Mouse (Mus musculus) embryo, embryonic 10.5 days (tissue): ENCODE data around the gene Synpo2.

ENCODE experiments used
- DNase-seq: peaks from one replicate; pipeline ENCODE4 v3.0.0-alpha.2; 2015; ENCODE audit warnings: low spot score

Gene Synpo2

DNA sequence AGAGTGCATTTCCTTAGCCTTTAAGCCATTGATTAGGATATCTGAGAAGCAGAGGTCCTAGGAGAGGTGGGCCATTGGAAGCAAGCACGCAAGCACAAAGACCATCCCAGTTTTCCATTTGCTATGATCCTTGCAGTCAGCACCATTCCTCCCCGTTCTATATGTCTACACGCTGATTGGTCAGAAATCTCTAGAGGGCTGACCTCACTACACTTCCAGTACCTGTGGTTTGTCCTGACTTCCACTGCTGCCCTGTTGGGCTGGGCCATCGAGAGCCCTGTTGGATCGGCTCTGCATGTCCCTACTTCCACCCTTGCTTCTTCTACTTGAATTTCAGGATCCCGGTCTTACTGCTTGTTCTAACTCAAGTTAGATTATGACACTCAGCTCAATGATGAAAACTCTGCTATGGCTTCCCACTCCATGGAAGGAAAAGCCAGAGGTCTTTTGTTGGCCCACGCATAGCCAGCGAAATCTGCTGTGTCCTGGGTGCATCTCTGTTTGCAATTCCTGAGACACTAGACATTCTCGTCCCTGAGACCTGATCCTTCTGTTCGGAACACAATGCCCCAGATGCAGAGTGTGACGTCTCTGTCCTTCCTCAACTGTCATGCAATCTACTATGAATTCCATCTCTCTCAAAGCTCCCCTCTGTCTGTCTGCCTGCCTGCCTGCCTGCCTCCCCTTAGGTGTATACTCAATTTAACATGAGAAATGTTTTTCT, 146.5 kb downstream of the Synpo2 start:
- DNase-seq, result no peak

DNA sequence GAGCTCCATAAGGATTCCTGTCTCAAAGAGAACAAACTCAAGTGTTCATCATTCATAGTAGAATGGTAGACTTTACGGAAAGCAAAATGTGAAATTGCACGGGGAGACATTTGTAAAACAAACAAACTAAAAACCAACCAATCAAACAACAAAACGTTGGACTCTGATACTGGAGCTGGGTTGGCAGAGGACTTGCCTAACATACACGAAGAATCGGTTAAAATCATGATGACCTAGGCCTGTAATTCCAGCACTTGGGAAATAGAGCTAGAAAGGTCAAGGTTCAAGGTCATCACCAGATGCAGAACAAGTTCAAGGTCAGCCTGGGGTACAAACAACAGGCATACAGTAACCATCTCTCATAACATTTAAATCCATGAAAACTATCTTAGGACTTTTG, 147.7 kb downstream of the Synpo2 start:
- no peak for DNase-seq

DNA sequence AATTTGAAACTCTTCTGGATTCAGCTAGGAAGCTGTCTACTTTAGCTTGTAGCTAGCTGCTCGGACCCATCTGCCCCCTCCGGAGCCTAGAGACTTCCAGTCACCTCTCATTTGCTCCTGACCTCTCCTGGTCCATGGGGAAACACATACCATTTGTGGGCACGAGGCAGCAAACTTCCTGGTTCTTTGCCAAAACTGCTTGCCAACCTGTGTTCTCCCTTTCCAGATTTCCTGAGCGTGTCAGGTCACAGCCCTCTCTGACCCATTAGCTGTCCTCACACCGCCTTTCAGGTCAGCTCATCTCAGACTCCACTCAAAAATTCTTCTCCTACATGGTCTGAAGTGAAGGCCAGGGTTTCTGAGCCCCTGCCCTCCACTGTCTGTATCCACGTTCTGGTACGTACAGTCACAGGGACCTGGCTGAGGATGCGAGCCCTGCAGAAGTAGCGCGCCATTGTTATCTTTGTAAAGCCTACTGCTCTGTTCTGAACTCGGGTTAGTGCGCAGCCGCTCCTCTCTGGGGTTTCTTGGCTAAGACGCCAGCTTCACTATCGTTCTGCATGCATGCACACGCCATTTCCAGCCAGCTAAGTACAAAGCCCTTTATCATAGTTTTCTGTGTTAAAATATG, 150.0 kb downstream of the Synpo2 start:
- no peak for DNase-seq

DNA sequence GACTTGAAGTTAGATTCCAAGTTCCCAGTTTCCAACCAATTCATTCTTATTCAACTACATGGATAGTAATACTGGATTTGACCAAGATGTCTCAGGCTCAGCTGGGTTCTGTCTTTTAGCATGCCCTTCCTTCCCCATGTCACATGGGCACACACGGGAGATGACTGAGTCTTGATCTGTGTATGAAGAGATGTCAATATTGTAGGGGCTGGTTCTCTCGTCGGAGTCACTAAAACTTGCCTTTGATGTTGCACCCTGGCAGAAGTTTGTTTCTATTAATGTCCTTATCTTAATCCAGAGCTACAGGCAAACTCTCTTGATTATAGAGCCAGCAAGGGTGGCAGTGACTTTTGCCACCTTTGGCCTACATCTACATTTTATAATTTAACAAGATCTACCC, 154.3 kb downstream of the Synpo2 start:
- DNase-seq, result no peak

DNA sequence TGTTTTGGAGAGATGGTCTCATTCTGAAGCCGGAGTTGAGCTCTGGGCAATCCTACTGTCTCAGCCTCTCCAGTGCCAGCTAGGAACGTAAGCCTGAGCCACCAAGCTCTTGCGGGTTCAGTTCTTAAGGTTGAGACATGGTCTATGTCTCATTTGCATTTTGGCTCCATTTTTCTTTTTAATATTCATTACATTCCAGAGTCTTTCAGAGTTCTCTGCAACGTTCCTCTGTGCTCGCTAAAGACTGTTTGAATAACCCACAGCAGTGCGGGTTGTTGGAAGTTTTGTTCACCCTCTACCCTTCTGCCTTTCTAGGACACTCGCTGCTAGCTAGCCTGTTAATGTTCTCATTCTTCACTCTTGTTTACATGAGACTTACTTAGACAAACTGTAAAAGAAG, 155.0 kb downstream of the Synpo2 start:
- no peak for DNase-seq

DNA sequence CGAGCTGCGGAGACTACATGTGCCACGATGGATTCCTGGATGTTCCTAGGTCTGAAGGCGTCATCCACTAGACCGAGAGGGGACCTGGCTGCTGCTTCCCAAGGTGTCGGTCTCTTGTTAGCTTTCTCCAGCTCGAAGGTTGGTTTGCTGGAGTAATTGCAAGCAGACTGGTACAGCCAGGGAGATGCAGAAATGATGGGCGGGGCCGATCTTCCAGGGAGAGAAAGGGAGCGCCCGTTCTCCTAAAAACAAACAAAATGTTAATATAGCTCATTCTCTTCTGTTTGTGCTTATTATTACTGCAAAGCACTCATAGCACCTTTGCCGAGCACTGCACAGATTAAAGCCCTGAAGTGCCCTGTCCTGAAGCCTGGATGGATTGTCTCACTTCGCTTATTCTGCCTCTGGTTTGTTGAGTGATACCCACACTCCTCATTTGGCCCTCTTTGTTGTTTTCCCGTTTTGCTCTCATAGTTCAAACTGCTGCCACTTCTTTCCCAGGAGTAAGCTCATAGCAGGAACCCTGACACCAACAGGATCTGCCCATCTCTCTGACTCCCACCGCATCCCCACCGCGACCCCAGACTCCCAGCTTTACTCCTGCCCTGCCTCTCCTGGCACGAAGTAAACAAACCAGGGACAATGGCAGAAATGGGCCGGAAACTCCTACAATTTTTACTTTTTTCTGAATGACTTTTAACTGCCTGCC, 155.8 kb downstream of the Synpo2 start:
- DNase-seq, result no peak

DNA sequence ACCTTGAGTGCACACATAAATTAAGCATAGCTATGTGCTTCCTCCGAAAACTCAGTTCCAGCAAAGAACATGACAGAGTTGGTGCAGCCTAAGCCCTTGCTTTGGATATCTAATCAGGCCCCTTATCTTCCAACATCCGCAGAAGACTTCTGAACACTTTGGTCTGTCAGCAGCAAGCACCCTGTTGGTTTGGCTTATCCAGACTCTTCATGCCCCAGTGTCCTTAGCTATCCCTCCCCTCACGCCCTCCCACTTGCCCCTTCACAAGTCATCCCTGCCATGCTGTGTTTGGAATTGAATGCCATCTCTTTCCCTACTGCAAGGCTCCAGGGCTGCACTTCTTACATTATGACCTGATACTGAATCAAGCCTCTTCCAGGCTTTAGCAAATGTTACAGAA, 160.2 kb downstream of the Synpo2 start:
- DNase-seq, result no peak

DNA sequence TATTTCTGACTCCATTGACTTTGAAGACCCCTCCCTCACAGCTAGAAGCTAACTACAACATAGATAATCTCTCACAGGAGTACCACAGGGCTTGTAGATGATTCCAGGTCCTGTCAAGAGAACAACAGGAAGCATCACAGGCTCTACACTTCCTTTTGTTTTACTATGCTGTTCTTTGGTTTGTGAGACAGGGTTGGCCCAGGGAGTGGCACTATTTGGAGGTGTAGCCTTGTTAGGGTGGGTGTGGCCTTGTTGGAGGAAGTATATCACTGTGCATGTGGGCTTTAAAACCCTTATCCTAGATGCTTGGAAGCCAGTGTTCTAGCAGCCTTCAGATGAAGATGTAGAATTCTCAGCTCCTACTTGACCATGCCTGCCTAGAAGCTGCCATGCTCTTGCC, 160.9 kb downstream of the Synpo2 start:
- DNase-seq, result no peak

DNA sequence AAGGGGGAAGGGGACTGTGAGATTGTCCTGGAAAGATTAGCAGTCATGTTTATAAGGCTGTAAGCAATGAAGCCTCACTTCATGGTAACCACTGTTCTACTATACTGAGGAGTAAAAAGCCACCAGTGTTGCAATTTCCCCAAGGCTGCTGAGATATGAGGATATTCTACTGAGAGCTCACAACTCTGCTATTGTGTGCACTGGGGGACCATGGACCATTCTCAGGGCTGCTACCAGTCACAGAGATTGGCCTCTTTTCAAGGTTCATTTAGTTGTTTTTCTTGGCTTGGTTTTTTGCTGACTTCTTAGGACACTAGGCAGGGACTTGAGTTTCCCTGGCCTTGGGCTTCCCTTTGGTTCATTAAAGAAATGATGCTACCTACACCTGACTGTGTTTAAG, 162.6 kb downstream of the Synpo2 start:
- no peak for DNase-seq

DNA sequence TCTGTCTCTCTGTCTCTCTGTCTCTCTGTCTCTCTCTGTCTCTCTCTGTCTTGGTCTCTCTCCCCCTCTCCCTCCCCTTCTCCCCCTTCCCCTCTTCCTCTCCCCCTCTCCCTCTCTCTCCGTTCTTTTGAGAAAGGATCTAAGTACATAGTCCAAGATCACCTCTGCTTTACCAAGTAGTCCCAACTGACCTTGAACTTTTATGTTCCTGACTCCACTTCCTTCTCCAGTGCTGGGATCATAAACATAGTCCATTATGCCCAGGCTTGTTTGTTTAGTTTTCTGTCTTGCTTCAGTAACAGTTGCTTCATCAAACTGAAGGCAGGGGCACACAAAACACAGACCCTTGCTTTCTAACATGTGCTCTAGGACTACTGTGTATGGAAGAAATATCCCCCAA, 163.5 kb downstream of the Synpo2 start:
- DNase-seq, result no peak

DNA sequence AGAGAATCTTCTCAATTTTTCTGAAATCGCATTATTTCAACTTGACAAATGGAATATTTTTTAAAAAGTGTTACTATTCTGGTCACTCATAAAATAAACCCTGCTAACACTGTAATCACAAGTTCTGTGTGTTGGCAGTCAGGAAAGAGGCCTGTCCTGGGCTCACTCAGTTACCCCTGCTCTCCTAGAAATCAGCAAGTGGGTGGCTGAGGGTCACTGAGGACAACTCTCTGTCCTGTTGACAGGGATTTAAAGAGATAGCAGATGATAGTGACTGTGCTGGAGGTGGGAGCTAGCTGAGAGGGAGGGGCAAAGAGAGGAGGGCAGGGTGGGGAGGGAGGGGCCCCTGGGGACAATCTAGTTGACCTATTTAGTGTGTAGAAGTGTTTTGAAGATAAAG, 165.0 kb downstream of the Synpo2 start:
- no peak for DNase-seq

DNA sequence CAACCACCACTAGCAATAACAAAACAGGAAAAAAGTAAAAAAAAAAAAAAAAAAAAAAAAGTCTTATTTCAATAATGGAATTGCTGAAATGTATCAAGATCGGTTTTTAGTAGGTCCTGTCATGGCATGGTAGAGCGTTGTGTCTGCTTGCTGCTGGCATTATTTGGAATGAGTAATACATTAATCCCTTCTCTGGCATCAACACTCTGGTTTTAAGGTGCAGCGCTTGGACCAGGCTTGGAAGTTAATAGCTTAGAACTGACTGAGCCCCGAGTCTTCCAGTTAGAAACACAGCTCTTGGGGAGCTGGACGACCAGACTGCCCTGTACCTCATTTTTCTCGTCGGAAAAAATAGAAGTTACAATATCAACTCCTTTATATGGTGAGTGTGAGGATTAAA, 169.1 kb downstream of the Synpo2 start:
- DNase-seq, result no peak

DNA sequence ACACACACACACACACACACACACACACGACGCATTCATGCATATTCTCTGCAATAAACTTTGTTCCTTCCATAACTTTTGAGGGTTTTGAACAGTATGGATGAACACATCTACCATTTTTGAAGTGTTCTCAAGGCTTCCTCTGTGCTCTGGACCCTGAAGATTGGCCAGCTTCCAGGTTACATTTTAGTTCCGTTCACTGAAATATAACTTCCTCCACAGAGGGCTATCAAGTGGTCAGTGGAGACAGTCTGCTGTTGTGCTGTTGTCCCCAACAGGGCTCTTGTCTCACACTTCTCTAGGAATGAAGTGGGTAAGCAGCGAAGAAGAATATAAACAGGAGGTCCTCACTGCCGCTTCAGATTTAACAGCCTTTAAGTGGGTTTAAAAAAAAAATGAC, 170.5 kb downstream of the Synpo2 start:
- DNase-seq, result no peak

DNA sequence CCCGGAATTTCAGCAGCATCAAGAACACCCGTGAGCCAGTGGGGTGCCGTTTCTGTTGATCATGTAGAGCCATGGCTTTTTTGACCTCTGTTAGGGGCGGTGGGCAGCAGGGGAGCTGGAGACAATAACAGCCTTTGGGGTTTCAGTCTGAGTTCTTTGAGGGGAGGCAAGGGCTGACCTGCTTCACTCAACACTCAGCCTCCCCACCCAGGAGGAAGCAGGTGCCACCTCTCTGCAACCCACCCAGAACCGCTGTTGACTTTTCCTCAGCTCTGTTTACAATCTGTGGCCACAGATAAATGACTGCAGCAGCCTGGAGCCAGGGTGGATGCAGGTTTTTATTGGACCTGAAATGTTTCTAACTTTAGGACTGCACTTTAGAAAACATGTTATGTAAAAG, 171.8 kb downstream of the Synpo2 start:
- peak; percentile 7 for DNase-seq

DNA sequence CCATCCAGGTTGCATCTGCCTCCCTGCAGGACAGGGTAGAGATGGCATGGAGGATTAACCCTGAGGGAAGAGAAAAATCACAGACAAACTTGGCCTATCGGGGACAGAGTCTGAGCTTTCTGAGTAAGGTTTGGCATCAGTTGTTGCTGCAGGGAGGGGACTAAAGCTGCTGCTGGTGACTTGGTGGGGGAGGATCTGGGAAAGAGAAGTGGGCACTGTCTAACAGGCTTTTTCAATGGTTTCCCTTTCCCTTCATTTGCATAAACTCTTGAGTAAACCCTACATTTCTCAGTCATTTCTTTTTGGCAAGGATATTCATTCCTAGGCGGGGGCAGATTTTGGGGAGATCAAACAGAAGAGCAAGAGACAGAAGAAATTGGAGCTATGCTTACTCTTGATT, 174.0 kb downstream of the Synpo2 start:
- no peak for DNase-seq

DNA sequence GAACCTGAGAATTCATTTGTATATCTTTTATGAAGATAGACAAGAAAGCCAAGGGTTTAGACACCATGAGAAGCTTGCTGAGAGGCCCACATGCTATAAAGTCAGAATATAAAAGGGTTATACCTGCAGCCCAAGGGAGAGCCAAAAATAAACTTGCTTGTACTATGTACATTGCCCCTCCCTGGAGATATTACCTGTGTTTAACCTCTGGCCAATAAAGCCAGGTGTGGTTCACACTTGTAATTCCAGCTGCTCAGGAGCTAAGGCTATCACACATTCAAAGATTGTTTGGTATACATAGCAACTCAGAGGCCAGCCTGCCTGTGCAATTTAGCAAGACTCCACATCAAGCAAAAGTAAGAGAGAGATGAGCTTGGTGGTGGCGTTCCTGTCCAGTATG, 177.1 kb downstream of the Synpo2 start:
- DNase-seq, result no peak

DNA sequence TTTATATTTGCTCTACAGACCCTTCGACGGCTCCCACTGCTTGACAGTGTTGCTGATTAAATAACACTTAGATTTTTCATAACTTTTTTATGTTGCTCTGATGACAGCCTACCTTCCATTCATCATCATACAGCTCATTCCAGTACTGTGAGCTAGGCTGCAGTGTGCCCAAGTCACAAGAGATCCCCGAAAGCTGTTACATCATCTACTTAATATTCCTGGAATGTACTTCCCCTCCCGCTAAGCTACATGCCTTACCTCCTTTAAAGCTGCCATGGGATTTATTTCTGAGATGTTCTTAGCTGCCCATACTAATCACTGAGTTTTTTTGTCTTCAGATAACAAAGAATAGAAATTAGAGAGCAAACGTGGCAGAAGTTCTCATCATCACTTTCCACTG, 181.8 kb downstream of the Synpo2 start:
- DNase-seq, result no peak

DNA sequence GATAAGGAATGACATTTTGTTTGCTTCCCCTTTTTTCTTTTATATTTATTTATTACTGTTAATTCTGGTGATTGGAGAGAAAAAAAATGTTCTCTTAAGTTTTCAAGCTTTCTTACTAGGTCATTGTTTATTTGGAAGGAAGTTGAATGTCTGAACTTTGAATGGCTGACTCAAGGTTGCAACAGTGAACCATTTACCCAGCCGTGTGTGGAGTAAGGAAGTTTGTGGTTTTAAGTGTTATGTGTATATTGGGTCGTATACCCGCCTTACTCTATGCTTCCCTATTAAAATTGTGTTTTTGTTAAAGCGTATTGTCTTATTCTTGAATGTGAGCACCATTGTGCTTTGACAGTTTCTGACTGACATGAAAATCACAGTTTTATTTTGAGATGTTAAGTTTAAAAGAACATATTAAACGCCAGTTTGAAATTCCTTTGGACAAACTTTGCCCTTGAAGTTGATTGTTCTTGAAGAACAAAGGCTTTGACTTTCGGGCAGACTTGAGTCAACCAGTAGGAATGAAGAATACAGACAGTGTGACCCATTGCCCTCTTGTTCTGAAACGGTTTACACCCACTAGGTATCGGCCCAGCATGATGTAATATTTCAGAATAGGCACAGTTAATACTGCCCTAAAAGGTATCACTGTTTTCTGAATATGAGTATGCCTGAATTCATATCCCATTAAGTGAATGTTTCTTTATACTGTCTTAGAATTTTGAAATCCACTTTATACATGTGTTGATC, 182.6 kb downstream of the Synpo2 start:
- no peak for DNase-seq

DNA sequence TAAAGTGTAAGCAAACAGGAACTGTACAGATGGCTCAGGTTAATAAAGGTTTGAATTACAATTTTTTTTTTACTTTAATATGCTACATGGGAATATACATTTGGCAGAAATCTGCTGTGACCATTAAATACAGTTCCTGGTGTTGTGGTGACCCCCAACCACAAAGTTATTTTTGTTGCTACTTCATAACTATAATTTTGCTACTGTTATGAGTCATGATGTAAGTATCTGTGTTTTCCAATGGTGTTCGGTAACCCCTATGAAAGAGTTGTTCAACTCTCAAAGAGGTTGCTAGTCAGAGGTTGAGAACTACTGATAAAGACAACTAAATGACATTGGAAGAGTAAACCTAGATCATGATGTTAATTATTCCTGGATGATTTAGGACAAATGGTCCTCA, 193.6 kb downstream of the Synpo2 start:
- DNase-seq, result no peak

DNA sequence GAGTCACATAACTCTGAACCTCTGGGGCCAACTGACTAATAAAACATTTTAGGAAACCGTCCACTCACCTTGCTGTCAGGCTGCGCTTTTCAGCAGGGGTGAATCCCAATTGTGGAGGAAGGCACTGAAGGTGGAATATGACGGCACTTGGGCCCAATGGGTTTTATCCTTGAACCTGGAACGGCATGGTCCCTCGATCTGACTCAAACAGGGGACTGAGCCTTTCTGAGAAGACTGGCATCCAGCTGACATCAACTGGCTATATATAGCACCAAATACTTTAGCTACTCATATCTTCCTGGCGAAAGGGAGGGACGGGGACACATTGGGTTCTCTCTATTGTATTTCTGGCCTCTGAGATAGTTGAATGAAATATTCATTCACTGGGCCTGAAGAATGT, 201.2 kb downstream of the Synpo2 start, which contains the start of gene Myoz2:
Myoz2 (minus strand) TSS at position 264 of the 400 bp plus-strand sequence.
- DNase-seq, result no peak

DNA sequence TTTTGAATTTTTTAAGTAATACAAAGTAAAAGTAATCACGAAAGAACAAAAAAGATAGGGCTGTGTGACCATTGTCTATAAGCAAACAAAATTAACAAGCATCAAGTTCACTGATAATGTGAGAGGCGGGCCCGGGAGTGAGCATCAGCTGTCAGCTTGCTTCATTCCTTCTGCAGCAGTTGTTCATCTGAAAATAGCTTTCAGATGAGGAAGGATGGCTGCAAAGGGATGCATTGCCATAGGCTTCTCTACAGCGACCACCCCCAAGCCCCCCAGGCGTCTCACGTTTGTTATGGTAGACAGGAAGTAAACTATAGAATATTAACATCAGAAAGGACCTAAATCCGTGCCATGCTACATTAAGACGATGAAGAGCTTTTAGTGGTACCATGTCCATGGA, 202.1 kb downstream of the Synpo2 start:
- DNase-seq, result no peak
